Mouse (Mus musculus): ENCODE results near the gene Gm14781.
"Not testable (repeated sequence)": the region's sequence is repeated elsewhere in the genome, so short reads cannot be mapped to it uniquely, and the experiment has no call there.

Gm14781 gene

DNA sequence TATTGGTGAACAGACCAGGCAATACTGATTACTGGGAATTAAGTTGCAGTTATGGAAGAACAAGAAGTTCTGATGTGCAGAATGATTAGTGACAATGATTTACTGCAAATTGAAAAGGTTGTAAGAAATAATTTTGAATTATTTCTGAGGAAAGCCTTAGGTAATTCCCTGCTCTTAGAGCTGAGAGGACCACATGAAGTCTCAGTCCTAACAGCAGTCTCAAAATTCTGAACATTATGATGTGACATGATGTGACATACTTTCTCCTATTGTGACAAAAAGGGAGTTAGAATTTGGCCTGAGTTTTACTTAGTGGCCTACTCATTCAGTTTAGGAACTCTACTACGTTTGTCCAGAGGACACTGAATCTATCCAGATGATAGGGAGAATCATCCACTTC is at the start of gene Gm14781:
Gene Gm14781 (plus strand): TSS at position 301 of the 400 bp plus-strand sequence.
- DNase-seq = not testable (repeated sequence)

- DNase-seq = not testable (repeated sequence)
Measured at GRCm38 (mm10) chrX:91654964-91655575, 23.1 kb downstream of the Gm14781 start.

Data from layer of hippocampus, adult 9-11 months (tissue).